Mouse (Mus musculus) midbrain, embryonic 16.5 days (tissue): ENCODE data around the gene Ppp1r15b. TPM values are rescaled to one million over a fixed set of nuclear protein-coding genes. Genes with fewer than 3 reads are reported as not detected.

Experiments used
- ATAC-seq: fragments of 200-750 bp; cut with Nextera tagmentation; 2 replicates; pipeline ENCODE4 v1.8.0; 2017; ENCODE audit warnings: moderate TSS enrichment
- H3K27ac ChIP-seq: fragments of 300-500 bp; sonication (generic); 2 replicates; pipeline ENCODE4 v1.5.1; 2014; ENCODE audit warnings: mild to moderate bottlenecking, low read length, mixed read lengths
- H3K27me3 ChIP-seq: fragments of 300-500 bp; sonication (generic); 2 replicates; pipeline ENCODE4 v1.6.1; 2014; ENCODE audit warnings: low read depth, low read length, mixed read lengths; ENCODE audit not compliant: control insufficient read depth, insufficient read depth
- H3K36me3 ChIP-seq: fragments of 300-500 bp; sonication (generic); 2 replicates; pipeline ENCODE4 v1.6.1; 2014; ENCODE audit warnings: mild to moderate bottlenecking, low read length, moderate library complexity, mixed read lengths; ENCODE audit not compliant: control insufficient read depth, insufficient read depth
- H3K4me1 ChIP-seq: fragments of 300-500 bp; sonication (generic); 2 replicates; pipeline ENCODE4 v1.6.1; 2014; ENCODE audit warnings: mild to moderate bottlenecking, low read length, mixed read lengths; ENCODE audit not compliant: control insufficient read depth, insufficient read depth
- H3K4me2 ChIP-seq: fragments of 300-500 bp; sonication (generic); 2 replicates; pipeline ENCODE4 v1.6.1; 2014; ENCODE audit warnings: mild to moderate bottlenecking, low read length, mixed read lengths
- H3K4me3 ChIP-seq: fragments of 300-500 bp; sonication (generic); 2 replicates; pipeline ENCODE4 v1.5.1; 2014; ENCODE audit warnings: low read depth, mild to moderate bottlenecking, low read length, moderate library complexity, mixed read lengths
- H3K9ac ChIP-seq: fragments of 300-500 bp; sonication (generic); 2 replicates; pipeline ENCODE4 v1.6.1; 2014; ENCODE audit warnings: low read depth, low read length, mixed read lengths
- H3K9me3 ChIP-seq: fragments of 300-500 bp; sonication (generic); replicated peaks from 2 replicates; pipeline ENCODE4 v1.6.1; 2014; ENCODE audit warnings: mild to moderate bottlenecking, low read length, mixed read lengths; ENCODE audit not compliant: control insufficient read depth, poor library complexity, severe bottlenecking
- WGBS: fragments of 180-500 bp; shearing (Covaris S2); extraction: QIAGEN DNeasy Blood & Tissue Kit; methylation state at CpG from one replicate; pipeline ENCODE4 v1.1.7; 2014; 5-methylcytosine and 5-hydroxymethylcytosine counted together
- polyA plus RNA-seq: library from polyadenylated mRNA; unstranded; fragments of >200 nt; fragmentation: Nextera tagmentation; extraction: Ambion mirVana; gene quantifications from 2 replicates; pipeline ENCODE4 v1.2.1, GENCODE M21; 2015

Gene Ppp1r15b
- polyA plus RNA-seq, 1 experiment from 2014 or later = 27.7 TPM

DNA sequence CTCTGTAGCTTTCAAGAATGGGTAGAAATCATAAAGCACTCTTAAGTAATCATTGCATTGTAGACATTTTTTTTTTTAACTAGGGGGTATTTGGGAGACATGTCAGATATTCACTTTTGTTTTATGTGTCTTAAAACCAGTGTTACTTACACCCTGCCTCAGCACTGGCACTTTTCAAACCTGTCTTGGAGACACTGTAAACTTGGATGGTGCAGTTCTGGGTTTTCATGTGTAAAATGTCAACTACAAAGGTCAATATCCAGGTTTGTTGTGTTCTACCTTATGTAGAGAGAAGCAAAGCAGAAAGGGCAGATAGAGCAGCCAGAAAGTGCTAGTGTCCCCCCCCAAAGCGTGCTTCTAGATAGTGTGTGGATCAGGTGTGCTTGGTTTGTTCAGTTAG, 7.5 kb downstream of the Ppp1r15b start:
- no peak for ATAC-seq
- Histone ChIP-seq H3K9me3 (no peaks in the 10 kb centered on the region), H3K36me3 (peaks cover 16% of the 10 kb centered on the region), H3K4me2 (no peak overlapping the region), H3K9ac (no peak overlapping the region), H3K27me3 (no peaks in the 10 kb centered on the region), H3K4me3 (no peak overlapping the region), H3K4me1 (peaks cover 26% of the 10 kb centered on the region), H3K27ac (no peak overlapping the region)
- WGBS = 100% methylated on average over 1 of the region's 1 CpGs

DNA sequence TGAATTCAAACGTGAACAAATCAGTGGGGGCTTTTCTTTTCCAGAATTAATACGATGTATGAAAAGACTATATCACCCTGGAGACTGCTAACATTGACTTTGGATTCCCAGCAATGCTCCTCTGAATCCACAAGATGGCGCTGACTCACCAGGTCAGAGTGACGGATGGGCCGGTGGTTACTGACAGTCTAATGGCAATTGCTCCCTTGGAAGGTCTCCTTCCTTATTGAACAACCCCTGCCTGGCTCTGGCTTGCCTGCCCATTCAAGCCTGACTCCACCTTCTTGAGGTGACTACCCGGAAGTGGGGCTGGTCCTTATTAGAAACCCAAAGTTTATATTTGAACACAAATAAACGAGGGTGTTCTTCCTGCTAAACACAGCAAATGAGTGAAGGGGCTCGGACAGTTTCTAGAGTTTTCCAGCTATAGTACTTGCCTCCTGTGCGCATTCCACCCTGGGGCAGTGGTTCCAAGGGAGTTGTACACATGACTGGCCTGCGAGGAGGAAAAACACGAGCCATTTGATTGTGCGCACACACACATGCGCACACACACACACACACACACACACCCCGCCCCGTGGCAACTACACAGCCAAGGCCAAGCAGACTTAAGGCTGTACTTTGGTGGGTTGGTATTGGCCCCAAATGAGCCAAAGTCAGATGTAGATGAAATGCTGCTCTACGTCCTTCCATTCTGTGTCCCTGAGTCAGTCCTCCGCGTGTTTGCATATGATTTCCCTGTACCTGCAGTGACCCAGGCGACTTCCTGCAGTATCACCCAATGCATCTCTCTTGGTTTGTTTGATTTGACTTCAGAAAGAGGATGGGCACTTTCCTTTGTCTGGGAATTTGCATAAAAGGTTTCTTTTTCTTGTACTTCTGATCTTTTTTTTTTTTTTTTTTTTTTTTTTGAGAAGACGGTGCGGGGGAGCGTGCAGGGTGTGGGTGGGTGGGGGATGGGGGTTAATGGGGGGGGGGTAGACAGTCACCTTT, 15.4 kb downstream of the Ppp1r15b start:
- Histone ChIP-seq H3K27me3 (no peaks in the 10 kb centered on the region), H3K27ac (no peak overlapping the region), H3K36me3 (no peaks in the 10 kb centered on the region), H3K4me3 (no peak overlapping the region), H3K9me3 (no peaks in the 10 kb centered on the region), H3K9ac (no peak overlapping the region), H3K4me2 (no peak overlapping the region), H3K4me1 (no peaks in the 10 kb centered on the region)
- 65% methylated on average over 22 of the region's 22 CpGs for WGBS
- no peak for ATAC-seq

DNA sequence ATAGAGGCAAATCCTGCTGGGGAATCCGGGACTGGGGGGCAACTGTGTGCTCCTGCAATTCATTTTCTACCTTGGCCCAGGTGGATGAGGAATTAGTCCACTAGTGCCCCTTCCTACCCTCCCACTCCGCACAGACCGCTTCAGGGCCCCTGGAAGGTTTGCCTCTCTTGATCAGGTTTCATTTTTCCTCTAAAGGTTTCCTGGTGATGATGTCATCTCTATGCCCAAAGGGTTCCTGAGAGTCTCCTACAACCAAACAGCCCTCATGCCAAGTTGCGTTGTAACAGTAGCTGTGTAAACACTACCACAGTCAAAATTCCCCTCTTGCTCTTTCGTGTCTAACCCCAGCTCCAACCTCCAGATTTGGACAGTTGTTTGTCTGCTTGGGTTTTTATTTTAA, 16.4 kb downstream of the Ppp1r15b start:
- Histone ChIP-seq H3K4me3 (no peak overlapping the region), H3K27ac (no peak overlapping the region), H3K27me3 (no peaks in the 10 kb centered on the region), H3K4me2 (no peak overlapping the region), H3K9ac (no peak overlapping the region), H3K9me3 (no peaks in the 10 kb centered on the region), H3K36me3 (no peaks in the 10 kb centered on the region), H3K4me1 (no peaks in the 10 kb centered on the region)
- ATAC-seq = no peak
- WGBS = 83% methylated on average over 5 of the region's 5 CpGs

DNA sequence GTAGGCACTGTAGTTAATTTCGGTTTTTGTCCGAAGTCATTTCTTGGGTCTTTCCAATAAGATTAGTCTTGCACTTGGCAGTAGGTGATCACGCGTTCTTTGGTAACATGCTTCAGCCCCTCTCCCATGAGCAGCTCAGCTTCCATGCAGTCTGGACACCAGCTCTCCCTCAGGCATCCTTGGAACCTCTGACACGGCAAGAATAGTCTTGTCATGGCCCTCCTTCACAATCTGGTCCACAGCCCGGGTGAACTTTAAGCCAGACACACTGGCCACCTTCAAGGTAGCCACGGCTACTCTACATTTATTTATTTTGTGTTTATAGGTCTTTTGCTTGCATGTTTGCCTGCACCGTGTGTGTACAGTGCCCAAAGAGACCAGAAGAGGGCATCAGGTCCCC, 17.2 kb downstream of the Ppp1r15b start:
- Histone ChIP-seq H3K9ac (no peak overlapping the region), H3K4me3 (no peak overlapping the region), H3K9me3 (no peaks in the 10 kb centered on the region), H3K27ac (no peak overlapping the region), H3K27me3 (no peaks in the 10 kb centered on the region), H3K36me3 (no peaks in the 10 kb centered on the region), H3K4me2 (no peak overlapping the region), H3K4me1 (no peaks in the 10 kb centered on the region)
- WGBS = 93% methylated on average over 8 of the region's 8 CpGs
- ATAC-seq = no peak

DNA sequence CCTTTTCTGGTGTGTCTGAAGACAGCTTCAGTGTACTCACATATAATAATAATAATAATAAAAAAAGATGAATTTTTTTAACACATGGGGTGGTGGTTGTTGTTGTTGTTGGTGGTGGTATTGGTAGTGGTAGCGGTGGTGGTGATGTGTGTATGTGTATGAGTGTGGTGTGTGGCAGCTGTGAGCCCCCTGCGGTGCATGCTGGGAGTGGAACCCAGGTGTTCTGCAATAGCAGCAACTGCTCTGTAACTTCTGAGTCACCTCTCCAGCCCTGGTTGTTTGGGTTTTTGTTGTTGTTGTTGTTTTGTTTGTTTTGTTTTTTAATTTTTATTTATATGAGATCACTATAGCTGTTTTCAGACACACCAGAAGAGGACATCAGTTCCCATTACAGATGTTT, 19.6 kb downstream of the Ppp1r15b start:
- H3K27ac ChIP-seq = no peak overlapping the region
- H3K4me1 ChIP-seq = no peaks in the 10 kb centered on the region
- ATAC-seq = no peak
- no peaks in the 10 kb centered on the region for H3K9me3 ChIP-seq
- no peak overlapping the region for H3K9ac ChIP-seq
- H3K27me3 ChIP-seq = no peaks in the 10 kb centered on the region
- 98% methylated on average over 2 of the region's 2 CpGs for WGBS
- no peak overlapping the region for H3K4me3 ChIP-seq
- H3K36me3 ChIP-seq = no peaks in the 10 kb centered on the region
- H3K4me2 ChIP-seq = no peak overlapping the region

DNA sequence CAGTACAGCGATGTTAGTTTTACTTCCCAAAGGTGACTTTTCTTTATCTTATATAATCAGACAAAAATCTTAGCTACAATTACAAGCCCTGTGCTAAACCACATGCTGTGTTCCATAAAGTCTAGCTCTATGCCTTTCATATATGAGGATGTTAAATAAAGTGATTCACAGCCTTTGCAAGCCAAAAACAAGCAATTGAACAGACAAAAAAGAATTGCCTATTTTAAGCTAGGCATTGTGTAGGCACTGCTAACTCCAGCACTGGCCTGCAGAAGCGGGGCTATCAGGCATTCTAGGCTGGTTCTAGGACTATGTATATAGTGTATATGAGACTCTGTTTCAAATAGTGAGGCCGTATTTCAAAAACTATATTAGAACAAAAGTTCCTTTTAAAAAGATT, 21.3 kb downstream of the Ppp1r15b start:
- Histone ChIP-seq H3K9ac (no peak overlapping the region), H3K9me3 (no peaks in the 10 kb centered on the region), H3K4me3 (no peak overlapping the region), H3K36me3 (no peaks in the 10 kb centered on the region), H3K4me2 (no peak overlapping the region), H3K27ac (no peak overlapping the region), H3K4me1 (no peaks in the 10 kb centered on the region), H3K27me3 (no peaks in the 10 kb centered on the region)
- WGBS = 93% methylated on average over 3 of the region's 3 CpGs
- no peak for ATAC-seq

DNA sequence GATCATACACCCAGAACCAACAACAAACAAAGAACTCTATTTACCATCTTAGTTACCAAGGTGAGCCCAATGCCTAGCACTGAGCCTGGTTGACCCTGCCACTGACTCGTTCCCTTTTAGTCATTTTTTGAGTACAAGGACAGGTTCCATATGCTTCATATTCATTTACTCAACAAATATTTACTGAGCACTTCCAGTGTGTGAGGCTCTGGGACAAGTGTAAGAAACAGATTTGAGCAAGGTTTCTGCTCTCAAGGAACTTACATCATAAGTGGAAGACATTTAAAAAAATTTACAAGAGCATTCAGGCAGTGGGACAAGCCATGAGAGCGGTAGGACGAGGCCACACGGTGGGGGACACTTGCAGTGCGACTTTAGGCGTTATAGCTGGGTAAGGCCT, 24.3 kb downstream of the Ppp1r15b start:
- Histone ChIP-seq H3K4me3 (no peak overlapping the region), H3K9me3 (no peaks in the 10 kb centered on the region), H3K36me3 (no peaks in the 10 kb centered on the region), H3K27ac (no peak overlapping the region), H3K4me1 (no peaks in the 10 kb centered on the region; the same call in 1 of the 2 replicates), H3K27me3 (no peaks in the 10 kb centered on the region), H3K9ac (no peak overlapping the region), H3K4me2 (no peak overlapping the region)
- ATAC-seq = no peak
- 83% methylated on average over 6 of the region's 6 CpGs for WGBS

DNA sequence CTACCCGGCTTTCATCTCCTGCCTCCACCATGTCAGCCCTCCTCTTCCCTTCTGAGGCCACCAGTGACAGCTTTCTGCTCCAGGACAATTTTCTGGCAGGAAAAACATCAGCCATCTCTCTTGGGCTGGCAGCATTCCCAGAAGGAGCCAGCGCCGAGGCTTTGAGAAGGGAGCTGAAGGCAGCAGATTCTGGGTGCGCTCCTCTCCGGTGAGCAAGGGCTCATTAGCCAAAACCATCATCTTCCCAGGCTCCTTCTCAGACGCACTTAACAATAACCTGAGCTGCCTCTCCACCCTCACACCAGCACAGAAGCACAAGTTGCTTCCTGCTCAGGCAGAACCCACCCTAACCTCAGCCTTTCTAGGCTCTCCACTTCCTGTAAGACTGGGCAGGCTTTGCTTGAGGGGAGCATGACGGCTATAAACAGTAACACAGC, 28.2 kb downstream of the Ppp1r15b start:
- H3K4me3 ChIP-seq = no peak overlapping the region
- H3K4me2 ChIP-seq = no peak overlapping the region
- no peak for ATAC-seq
- no peak overlapping the region for H3K9ac ChIP-seq
- H3K9me3 ChIP-seq = no peaks in the 10 kb centered on the region
- H3K27ac ChIP-seq = no peak overlapping the region
- H3K27me3 ChIP-seq = peaks cover 17% of the 10 kb centered on the region
- peaks cover 7% of the 10 kb centered on the region for H3K4me1 ChIP-seq
- 49% methylated on average over 7 of the region's 7 CpGs for WGBS
- H3K36me3 ChIP-seq = no peaks in the 10 kb centered on the region

DNA sequence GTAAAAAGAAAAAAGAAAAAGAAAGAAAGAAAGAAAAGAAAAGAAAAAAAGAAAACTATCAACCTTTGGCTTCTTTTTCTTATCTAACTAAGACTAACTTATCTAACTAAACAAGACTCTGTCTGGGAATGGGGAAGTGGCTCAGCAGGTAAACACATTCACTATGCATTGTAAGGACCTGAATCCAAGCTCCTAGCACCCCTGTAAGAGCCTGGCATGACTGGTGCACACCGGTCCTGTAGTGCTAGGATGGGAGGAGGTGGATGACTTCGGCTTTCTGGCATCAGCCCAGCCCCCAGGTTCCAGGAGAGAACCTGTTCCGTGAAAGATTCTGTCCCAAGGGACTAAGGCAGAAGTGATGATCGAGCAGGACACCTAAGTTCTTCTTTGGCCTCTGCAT, 30.6 kb downstream of the Ppp1r15b start:
- no peak overlapping the region for H3K4me2 ChIP-seq
- ATAC-seq = no peak
- no peak overlapping the region for H3K4me3 ChIP-seq
- no peaks in the 10 kb centered on the region for H3K36me3 ChIP-seq
- no peaks in the 10 kb centered on the region for H3K9me3 ChIP-seq
- H3K27me3 ChIP-seq = peaks cover 21% of the 10 kb centered on the region
- H3K4me1 ChIP-seq = peaks cover 13% of the 10 kb centered on the region
- no peak overlapping the region for H3K9ac ChIP-seq
- WGBS = 58% methylated on average over 4 of the region's 4 CpGs
- H3K27ac ChIP-seq = no peak overlapping the region
